Mouse (Mus musculus) cortical plate, adult 2 months (tissue): ENCODE results near the gene Spata31d1a.

ENCODE experiments used
- CTCF ChIP-seq: fragments of 200-500 bp; IDR thresholded peaks from 2 replicates; pipeline ENCODE4 v1.5.1; 2011; ENCODE audit warnings: mild to moderate bottlenecking, control low read depth, low read length; ENCODE audit not compliant: insufficient read depth; ENCODE audit errors: extremely low read depth
- POLR2A ChIP-seq: fragments of 200-500 bp; IDR thresholded peaks from 2 replicates; pipeline ENCODE4 v1.6.1; 2011; ENCODE audit warnings: mild to moderate bottlenecking, low read length, control low read depth; ENCODE audit not compliant: insufficient read depth; ENCODE audit errors: extremely low read depth

DNA sequence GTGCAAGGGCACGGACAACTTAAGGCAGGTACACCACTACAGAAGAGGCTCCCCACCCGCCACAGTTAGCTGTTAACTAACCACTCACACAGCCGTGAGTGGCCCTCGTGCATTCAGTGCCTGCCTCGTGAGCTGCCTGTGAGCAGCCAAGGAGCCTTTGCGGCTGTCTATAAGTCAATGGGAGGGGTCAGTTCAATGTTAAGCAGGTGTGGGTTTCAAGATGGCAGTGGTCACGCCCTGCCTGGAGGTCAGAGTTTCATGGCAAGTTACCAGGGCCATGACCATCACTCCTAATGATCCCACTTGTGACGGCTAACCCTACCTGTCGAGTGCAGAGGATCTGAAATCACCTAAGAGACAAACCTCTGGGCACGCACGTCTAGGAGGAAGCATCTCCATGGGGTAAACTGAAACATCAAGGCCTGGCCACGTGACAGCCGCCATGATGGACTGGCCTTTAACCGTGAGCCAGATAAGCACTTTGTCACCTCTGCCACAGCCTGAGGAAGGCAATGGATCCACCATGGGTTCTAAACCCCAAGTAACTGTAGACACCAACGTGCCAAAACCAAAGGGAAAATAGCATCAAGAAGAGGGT, 54.3 kb downstream of the Spata31d1a start:
- no peak for TF ChIP-seq CTCF
- TF ChIP-seq POLR2A: no peak
